Mouse (Mus musculus): Measurements from ENCODE around the gene Trip6. TPM values are rescaled to one million over a fixed set of nuclear protein-coding genes. Genes with fewer than 3 reads are reported as not detected.

Trip6 gene
- polyA plus RNA-seq, 1 experiment from 2014 or later: 17.3 TPM

GRCm38 (mm10) chr5:137335066-137335465 lies 20.9 kb upstream of the Trip6 start:
- WGBS: 59% methylated on average over 6 of the region's 6 CpGs
- Histone ChIP-seq H3K9me3 (no peaks in the 10 kb centered on the region), H3K4me2 (no peak overlapping the region), H3K4me1 (replicated peaks) (peaks cover 41% of the 10 kb centered on the region), H3K36me3 (no peaks in the 10 kb centered on the region), H3K9ac (no peak overlapping the region), H3K27ac (replicated peaks) (no peak overlapping the region), H3K4me3 (no peak overlapping the region), H3K27me3 (no peaks in the 10 kb centered on the region)
- no peak for ATAC-seq (ENCODE audit: low FRiP score, low read depth)

GRCm38 (mm10) chr5:137334317-137334716 lies 20.1 kb upstream of the Trip6 start:
- peaks cover 34% of the 10 kb centered on the region for H3K4me1 ChIP-seq (replicated peaks)
- 56% methylated on average over 10 of the region's 10 CpGs for whole genome bisulfite sequencing
- no peaks in the 10 kb centered on the region for H3K36me3 ChIP-seq
- peak overlapping the region; percentile 76 for H3K4me3 ChIP-seq
- no peaks in the 10 kb centered on the region for H3K27me3 ChIP-seq
- no peak for ATAC-seq (ENCODE audit: low FRiP score, low read depth)
- no peaks in the 10 kb centered on the region for H3K9me3 ChIP-seq
- no peak overlapping the region for H3K9ac ChIP-seq
- peak overlapping the region; percentile 99 for H3K4me2 ChIP-seq
- H3K27ac ChIP-seq (replicated peaks): no peak overlapping the region

DNA sequence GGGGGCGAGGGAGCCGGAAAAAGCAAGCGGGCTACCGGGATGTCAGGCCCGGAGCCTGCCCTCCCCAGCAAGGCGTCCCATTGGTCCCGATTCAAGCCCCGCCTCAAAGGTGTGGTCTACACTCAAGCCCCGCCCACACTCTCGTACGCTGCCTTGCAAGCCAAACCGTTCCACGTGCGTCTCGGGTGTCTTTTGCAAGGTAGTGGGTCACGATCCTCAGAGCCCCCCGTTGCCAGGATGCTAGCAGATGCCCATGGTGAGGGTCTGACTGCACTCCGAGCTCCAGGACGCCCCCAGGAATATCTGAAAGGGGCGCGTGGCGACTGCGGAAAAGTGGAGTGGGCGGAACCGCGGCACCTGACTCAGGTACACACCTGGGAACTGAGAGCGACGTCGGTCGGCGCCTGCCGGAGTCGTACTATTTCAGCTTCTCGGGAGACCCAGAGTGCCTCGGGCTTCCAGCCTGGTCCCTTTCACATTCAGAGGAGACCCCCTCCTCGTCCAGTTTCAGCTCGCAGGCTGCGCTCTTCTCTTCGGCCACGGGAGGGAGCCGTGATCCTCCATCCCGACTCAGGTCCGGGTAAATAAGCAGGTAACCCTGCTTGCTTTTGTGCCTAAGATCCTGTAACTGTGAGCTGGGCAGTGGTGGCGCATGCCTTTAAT lies 19.4 kb upstream of the Trip6 start, which contains the start of gene Slc12a9:
Gene Slc12a9, minus strand, starts transcription at position 86 of the 663 bp plus-strand sequence.
- Histone ChIP-seq H3K4me1 (replicated peaks) (peaks cover 27% of the 10 kb centered on the region), H3K27ac (replicated peaks) (peak within 1 kb of the TSS; percentile 80), H3K9ac (peak within 1 kb of the TSS; percentile 87), H3K27me3 (no peaks in the 10 kb centered on the region), H3K4me2 (peak within 1 kb of the TSS; percentile 99), H3K9me3 (no peaks in the 10 kb centered on the region), H3K4me3 (peak within 1 kb of the TSS; percentile 76), H3K36me3 (no peaks in the 10 kb centered on the region)
- WGBS: 1% methylated on average over 44 of the region's 44 CpGs
- peak; percentile 92 for ATAC-seq (ENCODE audit: low FRiP score, low read depth)

DNA sequence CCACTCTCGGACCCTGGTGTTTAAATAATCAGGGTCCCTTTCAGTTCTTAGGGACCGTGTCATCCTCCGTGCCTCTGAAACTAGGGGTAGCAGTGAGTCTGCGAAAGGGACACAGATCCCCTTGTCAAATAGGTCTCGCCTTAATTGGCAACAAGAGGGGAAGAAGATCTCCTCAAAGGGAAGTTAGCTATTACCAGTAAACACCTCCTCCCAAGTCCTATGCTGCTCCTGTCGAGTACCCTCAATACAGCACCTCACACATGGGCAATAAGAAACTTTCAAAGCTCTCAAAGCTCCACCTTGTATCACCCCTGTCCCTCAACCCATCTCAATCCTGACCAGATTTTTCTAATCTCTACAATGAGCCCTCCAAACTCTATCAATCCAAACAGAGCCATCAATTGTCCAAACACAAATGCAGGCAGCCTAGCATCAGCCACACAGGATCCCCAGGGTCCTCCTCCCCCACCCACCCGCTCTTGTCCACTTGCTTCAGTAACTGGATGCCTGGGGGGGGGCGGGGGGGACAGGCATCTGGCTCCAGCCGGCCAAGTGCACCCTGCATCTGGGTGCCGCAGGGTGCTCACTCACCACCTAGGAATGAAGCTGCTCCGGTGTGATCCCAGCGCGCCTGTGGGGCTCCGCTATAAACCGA lies 18.8 kb upstream of the Trip6 start:
- Histone ChIP-seq H3K4me1 (replicated peaks) (peaks cover 27% of the 10 kb centered on the region), H3K36me3 (peaks cover under 1% of the 10 kb centered on the region; the same call in 1 of the 2 replicates), H3K9ac (peak overlapping the region; percentile 87), H3K9me3 (no peaks in the 10 kb centered on the region), H3K27me3 (no peaks in the 10 kb centered on the region), H3K4me3 (peak overlapping the region; percentile 76), H3K27ac (replicated peaks) (peak overlapping the region; percentile 80), H3K4me2 (peak overlapping the region; percentile 99)
- peak; percentile 63; the same call in 1 of the 2 replicates for ATAC-seq (ENCODE audit: low FRiP score, low read depth)
- WGBS: 17% methylated on average over 15 of the region's 15 CpGs

DNA sequence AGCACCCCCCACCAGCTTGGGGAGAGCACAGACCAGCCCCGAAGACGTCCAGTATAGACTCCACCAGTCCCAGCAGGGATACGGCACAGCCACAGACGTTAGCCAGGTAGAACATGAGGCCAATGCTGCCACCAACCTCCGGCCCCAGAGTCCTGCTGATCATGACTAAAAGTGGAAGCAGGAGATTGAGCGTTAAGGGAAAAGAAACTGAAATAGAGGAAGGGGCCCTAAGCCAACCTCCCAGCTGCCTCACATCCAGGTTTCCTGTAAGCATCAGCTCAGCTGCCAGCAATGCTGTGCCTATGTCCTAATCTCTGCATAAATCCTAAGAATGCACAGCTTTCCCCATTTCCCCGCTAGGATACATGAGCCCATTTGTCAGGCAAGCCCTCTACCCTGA lies 16.7 kb upstream of the Trip6 start:
- no peak overlapping the region for H3K9ac ChIP-seq
- H3K4me3 ChIP-seq: no peak overlapping the region
- peaks cover 20% of the 10 kb centered on the region for H3K4me1 ChIP-seq (replicated peaks)
- H3K9me3 ChIP-seq: no peaks in the 10 kb centered on the region
- peaks cover 7% of the 10 kb centered on the region for H3K36me3 ChIP-seq
- no peak overlapping the region for H3K27ac ChIP-seq (replicated peaks)
- WGBS: 90% methylated on average over 7 of the region's 7 CpGs
- ATAC-seq (ENCODE audit: low FRiP score, low read depth): no peak
- no peaks in the 10 kb centered on the region for H3K27me3 ChIP-seq
- no peak overlapping the region for H3K4me2 ChIP-seq

DNA sequence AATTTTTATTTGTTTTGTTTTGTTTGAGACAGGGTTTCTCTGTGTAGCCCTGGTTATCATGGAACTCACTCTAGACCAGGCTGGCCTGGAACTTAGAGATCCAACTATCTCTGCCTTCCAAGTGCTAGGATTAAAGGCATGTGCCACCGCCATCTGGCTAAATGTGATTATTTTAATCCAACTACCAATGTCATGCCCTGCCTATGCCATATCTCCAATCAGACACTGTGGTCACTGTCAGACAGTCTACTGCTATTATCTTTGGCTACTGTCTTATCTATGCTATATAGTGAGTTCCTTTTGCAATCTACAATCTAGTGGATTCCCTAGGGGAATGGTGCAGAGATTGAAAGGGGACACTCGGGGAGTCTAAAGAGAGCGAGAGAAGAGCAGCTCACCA lies 6.8 kb upstream of the Trip6 start:
- no peaks in the 10 kb centered on the region for H3K27me3 ChIP-seq
- H3K4me2 ChIP-seq: no peak overlapping the region
- 95% methylated on average over 3 of the region's 3 CpGs for WGBS
- peaks cover 36% of the 10 kb centered on the region for H3K36me3 ChIP-seq
- H3K4me3 ChIP-seq: no peak overlapping the region
- H3K4me1 ChIP-seq (replicated peaks): no peaks in the 10 kb centered on the region
- ATAC-seq (ENCODE audit: low FRiP score, low read depth): no peak
- no peaks in the 10 kb centered on the region for H3K9me3 ChIP-seq
- no peak overlapping the region for H3K9ac ChIP-seq
- H3K27ac ChIP-seq (replicated peaks): no peak overlapping the region

GRCm38 (mm10) chr5:137318570-137318969 lies 4.4 kb upstream of the Trip6 start:
- H3K9ac ChIP-seq: no peak overlapping the region
- no peaks in the 10 kb centered on the region for H3K27me3 ChIP-seq
- no peaks in the 10 kb centered on the region for H3K9me3 ChIP-seq
- H3K27ac ChIP-seq (replicated peaks): no peak overlapping the region
- H3K4me1 ChIP-seq (replicated peaks): peaks cover 18% of the 10 kb centered on the region
- H3K36me3 ChIP-seq: peaks cover 26% of the 10 kb centered on the region
- no peak overlapping the region for H3K4me2 ChIP-seq
- 100% methylated on average over 1 of the region's 1 CpGs for WGBS
- ATAC-seq (ENCODE audit: low FRiP score, low read depth): no peak
- H3K4me3 ChIP-seq: no peak overlapping the region

DNA sequence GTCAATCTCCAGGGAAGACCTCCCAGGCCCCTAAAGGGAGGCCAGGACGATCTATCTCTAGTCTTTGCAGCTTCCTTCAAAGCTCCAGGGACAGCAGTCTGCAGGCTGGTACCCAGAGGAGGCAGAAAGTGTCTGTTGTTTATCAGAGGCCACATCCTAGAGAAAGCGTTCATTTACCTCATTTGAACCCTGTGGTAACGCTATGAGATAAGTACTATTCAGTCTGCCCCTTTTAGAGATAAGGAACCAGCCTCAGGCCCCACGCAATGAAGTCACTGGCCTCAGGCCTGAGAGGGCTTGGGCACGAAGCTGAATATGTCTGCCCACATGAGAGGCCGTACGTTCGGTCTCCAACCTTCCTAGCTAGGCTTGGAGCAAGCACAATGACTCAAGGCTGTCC lies 3.2 kb upstream of the Trip6 start:
- Histone ChIP-seq H3K4me2 (no peak overlapping the region), H3K9ac (no peak overlapping the region), H3K9me3 (no peaks in the 10 kb centered on the region), H3K4me3 (no peak overlapping the region), H3K27ac (replicated peaks) (no peak overlapping the region), H3K27me3 (no peaks in the 10 kb centered on the region), H3K4me1 (replicated peaks) (peaks cover 28% of the 10 kb centered on the region), H3K36me3 (peaks cover 25% of the 10 kb centered on the region)
- 89% methylated on average over 8 of the region's 8 CpGs for WGBS
- ATAC-seq (ENCODE audit: low FRiP score, low read depth): no peak

- Histone ChIP-seq H3K9me3 (no peaks in the 10 kb centered on the region), H3K4me1 (replicated peaks) (peaks cover 28% of the 10 kb centered on the region), H3K9ac (no peak overlapping the region), H3K4me2 (no peak overlapping the region), H3K27ac (replicated peaks) (no peak overlapping the region), H3K36me3 (peaks cover 13% of the 10 kb centered on the region; the same call in 1 of the 2 replicates), H3K4me3 (no peak overlapping the region), H3K27me3 (no peaks in the 10 kb centered on the region)
- WGBS: 44% methylated on average over 30 of the region's 30 CpGs
- ATAC-seq (ENCODE audit: low FRiP score, low read depth): peak; percentile 15; the same call in 1 of the 2 replicates
These were observed 1.1 kb upstream of the Trip6 start for GRCm38 (mm10) chr5:137315084-137315903.

GRCm38 (mm10) chr5:137313466-137314192 lies 575 bp downstream of the Trip6 start:
- Histone ChIP-seq H3K27me3 (no peaks in the 10 kb centered on the region), H3K36me3 (peaks cover 11% of the 10 kb centered on the region; the same call in 1 of the 2 replicates), H3K4me2 (peak overlapping the region; percentile 59), H3K9ac (peak overlapping the region; percentile 51), H3K4me1 (replicated peaks) (peaks cover 28% of the 10 kb centered on the region), H3K27ac (replicated peaks) (peak overlapping the region; percentile 63), H3K4me3 (peak overlapping the region; percentile 39), H3K9me3 (no peaks in the 10 kb centered on the region)
- peak; percentile 35; the same call in 1 of the 2 replicates for ATAC-seq (ENCODE audit: low FRiP score, low read depth)
- 4% methylated on average over 22 of the region's 22 CpGs for WGBS

GRCm38 (mm10) chr5:137308356-137308755 lies 5.8 kb downstream of the Trip6 start:
- peak overlapping the region; percentile 98 for H3K27ac ChIP-seq (replicated peaks)
- H3K4me1 ChIP-seq (replicated peaks): peaks cover 45% of the 10 kb centered on the region
- peak overlapping the region; percentile 81 for H3K4me2 ChIP-seq
- ATAC-seq (ENCODE audit: low FRiP score, low read depth): no peak
- peaks cover 8% of the 10 kb centered on the region; the same call in 1 of the 2 replicates for H3K36me3 ChIP-seq
- H3K9me3 ChIP-seq: no peaks in the 10 kb centered on the region
- H3K27me3 ChIP-seq: no peaks in the 10 kb centered on the region
- WGBS: 95% methylated on average over 4 of the region's 4 CpGs
- peak overlapping the region; percentile 98 for H3K4me3 ChIP-seq
- H3K9ac ChIP-seq: peak overlapping the region; percentile 99; the same call in 1 of the 2 replicates
